8 mouse cellular contexts compared by ENCODE assay signal in genomic region chr7:126975493-126975892, GRCm38 (mm10). TPM values are rescaled to one million over a fixed set of nuclear protein-coding genes. Genes with fewer than 3 reads are reported as not detected.
DNase-seq lines count a peak whose midpoint lies in the region; ATAC-seq and TF ChIP-seq lines count a peak whose summit lies in the region.

No protein-coding gene starts in this region.

- H3K36me3 ChIP-seq in embryonic facial prominence, embryonic 14.5 days (ENCODE audit: control insufficient read depth, insufficient read depth, low read length) = peaks cover 28% of the 10 kb centered on the region
- peaks cover 27% of the 10 kb centered on the region; the same call in 1 of the 2 replicates for H3K36me3 ChIP-seq in hindbrain, embryonic 16.5 days (ENCODE audit: control insufficient read depth, insufficient read depth, low read length)
- H3K36me3 ChIP-seq in megakaryocyte, embryonic 14.5 days (replicated peaks; ENCODE audit: low read length) = peaks cover 29% of the 10 kb centered on the region

- no peaks in the 10 kb centered on the region for H3K9me3 ChIP-seq in embryonic facial prominence, embryonic 14.5 days (ENCODE audit: control insufficient read depth, low read length)
- H3K9me3 ChIP-seq in hindbrain, embryonic 16.5 days (ENCODE audit: control insufficient read depth, low read length) = no peaks in the 10 kb centered on the region
- no peaks in the 10 kb centered on the region for H3K9me3 ChIP-seq in megakaryocyte, embryonic 14.5 days

- H3K27me3 ChIP-seq in embryonic facial prominence, embryonic 14.5 days (replicated peaks; ENCODE audit: control insufficient read depth, insufficient read depth, low read length) = no peaks in the 10 kb centered on the region
- H3K27me3 ChIP-seq in hindbrain, embryonic 16.5 days (replicated peaks; ENCODE audit: control insufficient read depth, insufficient read depth, low read length) = no peaks in the 10 kb centered on the region
- H3K27me3 ChIP-seq in megakaryocyte, embryonic 14.5 days (replicated peaks) = peaks cover 1% of the 10 kb centered on the region

- no peak for TF ChIP-seq CTCF in layer of hippocampus, adult 2 months (conservative IDR thresholded peaks at IDR 0.05)

- H3K4me3 ChIP-seq in layer of hippocampus, adult 2 months = peak overlapping the region; percentile 100
- peak overlapping the region; percentile 78 for H3K4me3 ChIP-seq in embryonic facial prominence, embryonic 14.5 days (ENCODE audit: low read depth, low read length)
- peak overlapping the region; percentile 99 for H3K4me3 ChIP-seq in hindbrain, embryonic 16.5 days (ENCODE audit: low read length)
- peak overlapping the region; percentile 95 for H3K4me3 ChIP-seq in megakaryocyte, embryonic 14.5 days (replicated peaks)

- no peak for DNase-seq in layer of hippocampus, adult 2 months (ENCODE audit: low spot score in 2 of 2)
- DNase-seq in layer of hippocampus, postnatal 14 days (ENCODE audit: low spot score in 2 of 2) = no peak
- DNase-seq in embryonic facial prominence, embryonic 14.5 days (ENCODE audit: low spot score) = no peak
- DNase-seq in right cerebral cortex, adult 2 months (ENCODE audit: low spot score in 2 of 2) = no peak
- no peak for DNase-seq in right cerebral cortex, postnatal 10 days (ENCODE audit: low spot score in 2 of 2)
- DNase-seq in MN1 (ENCODE audit: low spot score) = no peak

- H3K4me2 ChIP-seq in embryonic facial prominence, embryonic 14.5 days (ENCODE audit: low read depth, low read length) = peak overlapping the region; percentile 88
- H3K4me2 ChIP-seq in hindbrain, embryonic 16.5 days (ENCODE audit: low read length) = peak overlapping the region; percentile 48

- no peak; the same call in 1 of the 2 replicates for ATAC-seq in embryonic facial prominence, embryonic 14.5 days (ENCODE audit: low read depth)
- no peak; the same call in 1 of the 2 replicates for ATAC-seq in hindbrain, embryonic 16.5 days

- WGBS in embryonic facial prominence, embryonic 14.5 days = 11% methylated on average over 8 of the region's 8 CpGs
- 19% methylated on average over 8 of the region's 8 CpGs for WGBS in hindbrain, embryonic 16.5 days

- H3K9ac ChIP-seq in embryonic facial prominence, embryonic 14.5 days (ENCODE audit: low read depth, low read length) = peak overlapping the region; percentile 89; the same call in 1 of the 2 replicates
- H3K9ac ChIP-seq in hindbrain, embryonic 16.5 days (ENCODE audit: low read depth, low read length) = peak overlapping the region; percentile 99

- peaks cover 8% of the 10 kb centered on the region for H3K4me1 ChIP-seq in embryonic facial prominence, embryonic 14.5 days (ENCODE audit: control insufficient read depth, insufficient read depth, low read length)
- peaks cover 9% of the 10 kb centered on the region for H3K4me1 ChIP-seq in hindbrain, embryonic 16.5 days (ENCODE audit: control insufficient read depth, insufficient read depth, low read depth, low read length)
- peaks cover 60% of the 10 kb centered on the region for H3K4me1 ChIP-seq in megakaryocyte, embryonic 14.5 days

- peak overlapping the region; percentile 100 for H3K27ac ChIP-seq in layer of hippocampus, adult 2 months
- H3K27ac ChIP-seq in embryonic facial prominence, embryonic 14.5 days (replicated peaks; ENCODE audit: low read depth, low read length) = no peak overlapping the region
- H3K27ac ChIP-seq in hindbrain, embryonic 16.5 days (ENCODE audit: low read depth, low read length) = peak overlapping the region; percentile 97; the same call in 1 of the 2 replicates

RNA-seq across cellular contexts. Expression of gene Cdipt, which starts 0.2 kb away (rescaled TPM):
- total RNA-seq in layer of hippocampus, adult 2 months (2021) = 100 to 1,000 TPM; 155 to 167 TPM
- 100 to 1,000 TPM; 159 to 165 TPM for total RNA-seq in layer of hippocampus, postnatal 14 days (2021)
- 88.0 and 98.2 TPM in 2 replicates for polyA plus RNA-seq in embryonic facial prominence, embryonic 14.5 days (2014; fragmentation: Nextera tagmentation; extraction: Ambion mirVana)
- polyA plus RNA-seq in hindbrain, embryonic 16.5 days (2015; fragmentation: Nextera tagmentation; extraction: Ambion mirVana) = 160 and 162 TPM in 2 replicates
- 105 and 211 TPM in 2 replicates for polyA plus RNA-seq in megakaryocyte, embryonic 14.5 days (2012; ENCODE audit: insufficient read depth, low replicate concordance)

RNA-seq across cellular contexts. Expression of gene Cdiptos, which starts 0.4 kb away (rescaled TPM):
- not detected for total RNA-seq in layer of hippocampus, adult 2 months (2021)
- total RNA-seq in layer of hippocampus, postnatal 14 days (2021) = under 1 TPM; 0.30 to 0.79 TPM
- 1.3 and 1.8 TPM in 2 replicates for polyA plus RNA-seq in embryonic facial prominence, embryonic 14.5 days (2014; fragmentation: Nextera tagmentation; extraction: Ambion mirVana)
- polyA plus RNA-seq in hindbrain, embryonic 16.5 days (2015; fragmentation: Nextera tagmentation; extraction: Ambion mirVana) = 1.2 and 1.6 TPM in 2 replicates
- polyA plus RNA-seq in megakaryocyte, embryonic 14.5 days (2012; ENCODE audit: insufficient read depth, low replicate concordance) = 1.8 TPM in 1 of 2 replicates, not detected in the other

RNA-seq across cellular contexts. Expression of gene Sez6l2, which starts 25.1 kb away (rescaled TPM):
- 100 to 1,000 TPM; 439 to 458 TPM for total RNA-seq in layer of hippocampus, adult 2 months (2021)
- 100 to 1,000 TPM; 316 to 335 TPM for total RNA-seq in layer of hippocampus, postnatal 14 days (2021)
- polyA plus RNA-seq in embryonic facial prominence, embryonic 14.5 days (2014; fragmentation: Nextera tagmentation; extraction: Ambion mirVana) = 1.6 and 2.1 TPM in 2 replicates
- polyA plus RNA-seq in hindbrain, embryonic 16.5 days (2015; fragmentation: Nextera tagmentation; extraction: Ambion mirVana) = 54.9 and 56.7 TPM in 2 replicates
- 1.7 and 2.0 TPM in 2 replicates for polyA plus RNA-seq in megakaryocyte, embryonic 14.5 days (2012; ENCODE audit: insufficient read depth, low replicate concordance)

RNA-seq across cellular contexts. Expression of gene Asphd1, which starts 26.1 kb away (rescaled TPM):
- 10 to 100 TPM; 31.7 to 36.1 TPM for total RNA-seq in layer of hippocampus, adult 2 months (2021)
- total RNA-seq in layer of hippocampus, postnatal 14 days (2021) = 10 to 100 TPM; 35.2 to 38.6 TPM
- polyA plus RNA-seq in embryonic facial prominence, embryonic 14.5 days (2014; fragmentation: Nextera tagmentation; extraction: Ambion mirVana) = 0.29 and 0.61 TPM in 2 replicates
- 9.4 and 11.5 TPM in 2 replicates for polyA plus RNA-seq in hindbrain, embryonic 16.5 days (2015; fragmentation: Nextera tagmentation; extraction: Ambion mirVana)
- polyA plus RNA-seq in megakaryocyte, embryonic 14.5 days (2012; ENCODE audit: insufficient read depth, low replicate concordance) = not detected in 2 replicates

RNA-seq across cellular contexts. Expression of gene Mvp, which starts 38.9 kb away (rescaled TPM):
- 10 to 100 TPM in 1 of 2 experiments, 1 to 10 TPM in 1; 8.0 to 10.1 TPM for total RNA-seq in layer of hippocampus, adult 2 months (2021)
- total RNA-seq in layer of hippocampus, postnatal 14 days (2021) = 1 to 10 TPM; 5.8 to 6.3 TPM
- polyA plus RNA-seq in embryonic facial prominence, embryonic 14.5 days (2014; fragmentation: Nextera tagmentation; extraction: Ambion mirVana) = 9.5 and 9.9 TPM in 2 replicates
- 3.9 and 4.8 TPM in 2 replicates for polyA plus RNA-seq in hindbrain, embryonic 16.5 days (2015; fragmentation: Nextera tagmentation; extraction: Ambion mirVana)
- polyA plus RNA-seq in megakaryocyte, embryonic 14.5 days (2012; ENCODE audit: insufficient read depth, low replicate concordance) = 39.1 and 72.4 TPM in 2 replicates

Comparison
In these comparisons a context has a peak if more than half of its experiments do, and no peak if none do; other contexts are left out.
1. RNA of gene Sez6l2, which starts 25.1 kb away (polyA plus RNA-seq): 54.9 to 56.7 TPM in hindbrain, embryonic 16.5 days; 1.6 to 2.1 TPM in embryonic facial prominence, embryonic 14.5 days and 1.7 to 2.0 TPM in megakaryocyte, embryonic 14.5 days; every median in the first group is over 10 times any median in the second.
2. Peak in every context shown above with its lines, with median percentiles within 50 percentile points of each other: H3K4me3 ChIP-seq.